Mouse (Mus musculus): ENCODE measurements around the gene Ints1. TPM values are rescaled to one million over a fixed set of nuclear protein-coding genes. Genes with fewer than 3 reads are reported as not detected.

Gene Ints1
- total and polyA plus RNA-seq, 2 experiments from 2014 or later: 22.4 to 119 TPM

- H3K4me1 ChIP-seq (ENCODE audit: insufficient read depth): peaks cover 10% of the 10 kb centered on the region
- DNase-seq (peak; percentile 92), ATAC-seq (peak; percentile 92)
- H3K9me3 ChIP-seq (ENCODE audit: low read length): no peaks in the 10 kb centered on the region
- WGBS: 1% methylated on average over 89 of the region's 92 CpGs
- peak within 1 kb of the TSS; percentile 100 for H3K4me2 ChIP-seq (ENCODE audit: low read depth)
- peak within 1 kb of the TSS; percentile 50; the same call in 1 of the 2 replicates for H3K27ac ChIP-seq (ENCODE audit: low read depth, low read length)
- no peaks in the 10 kb centered on the region for H3K27me3 ChIP-seq (ENCODE audit: insufficient read depth, low read length)
- TF ChIP-seq CTCF (IDR thresholded peaks at IDR 0.05; ENCODE audit: low read depth): peak; percentile 29; the same call in 1 of the 2 replicates
- H3K9ac ChIP-seq: peak within 1 kb of the TSS; percentile 68
- peak within 1 kb of the TSS; percentile 69 for H3K4me3 ChIP-seq (ENCODE audit: low read depth, low read length)
- no peaks in the 10 kb centered on the region for H3K36me3 ChIP-seq (ENCODE audit: insufficient read depth)
Measured at GRCm38 (mm10) chr5:139791227-139792158, 16.0 kb upstream of the Ints1 start, which contains the start of gene Mafk. TSS of gene Mafk (plus strand) at chr5:139791513.

- no peak overlapping the region for H3K4me3 ChIP-seq (ENCODE audit: low read depth, low read length)
- no peak overlapping the region for H3K9ac ChIP-seq
- no peak overlapping the region for H3K4me2 ChIP-seq (ENCODE audit: low read depth)
- H3K27me3 ChIP-seq (ENCODE audit: insufficient read depth, low read length): no peaks in the 10 kb centered on the region
- H3K36me3 ChIP-seq (ENCODE audit: insufficient read depth): no peaks in the 10 kb centered on the region
- DNase-seq (no peak), ATAC-seq (no peak)
- no peak overlapping the region for H3K27ac ChIP-seq (ENCODE audit: low read depth, low read length)
- no peak for TF ChIP-seq CTCF (IDR thresholded peaks at IDR 0.05; ENCODE audit: low read depth)
- 54% methylated on average over 4 of the region's 4 CpGs for WGBS
- H3K9me3 ChIP-seq (ENCODE audit: low read length): no peaks in the 10 kb centered on the region
- peaks cover 10% of the 10 kb centered on the region for H3K4me1 ChIP-seq (ENCODE audit: insufficient read depth)
Measured at GRCm38 (mm10) chr5:139789466-139789865, 14.0 kb upstream of the Ints1 start.

GRCm38 (mm10) chr5:139781406-139781805, 5.9 kb upstream of the Ints1 start:
- no peak overlapping the region for H3K4me2 ChIP-seq (ENCODE audit: low read depth)
- DNase-seq (no peak), ATAC-seq (no peak)
- H3K4me3 ChIP-seq (ENCODE audit: low read depth, low read length): no peak overlapping the region
- H3K9me3 ChIP-seq (ENCODE audit: low read length): no peaks in the 10 kb centered on the region
- H3K9ac ChIP-seq: no peak overlapping the region
- H3K27me3 ChIP-seq (ENCODE audit: insufficient read depth, low read length): no peaks in the 10 kb centered on the region
- H3K27ac ChIP-seq (ENCODE audit: low read depth, low read length): no peak overlapping the region
- H3K36me3 ChIP-seq (ENCODE audit: insufficient read depth): no peaks in the 10 kb centered on the region
- TF ChIP-seq CTCF (IDR thresholded peaks at IDR 0.05; ENCODE audit: low read depth): no peak
- 83% methylated on average over 8 of the region's 8 CpGs for WGBS
- no peaks in the 10 kb centered on the region for H3K4me1 ChIP-seq (ENCODE audit: insufficient read depth)

- Histone ChIP-seq H3K9ac (no peak overlapping the region), H3K36me3 (ENCODE audit: insufficient read depth) (peaks cover 19% of the 10 kb centered on the region), H3K4me1 (ENCODE audit: insufficient read depth) (no peaks in the 10 kb centered on the region), H3K9me3 (ENCODE audit: low read length) (no peaks in the 10 kb centered on the region), H3K27me3 (ENCODE audit: insufficient read depth, low read length) (no peaks in the 10 kb centered on the region), H3K4me3 (ENCODE audit: low read depth, low read length) (no peak overlapping the region), H3K4me2 (ENCODE audit: low read depth) (no peak overlapping the region), H3K27ac (ENCODE audit: low read depth, low read length) (no peak overlapping the region)
- no peak for DNase-seq
- TF ChIP-seq CTCF (IDR thresholded peaks at IDR 0.05; ENCODE audit: low read depth): no peak
- 81% methylated on average over 5 of the region's 5 CpGs for WGBS
- no peak for ATAC-seq
Measured at GRCm38 (mm10) chr5:139776966-139777365, 1.5 kb upstream of the Ints1 start.

- no peaks in the 10 kb centered on the region for H3K4me1 ChIP-seq (ENCODE audit: insufficient read depth)
- ATAC-seq: no peak
- no peak overlapping the region for H3K4me2 ChIP-seq (ENCODE audit: low read depth)
- over 99% methylated on average over 8 of the region's 8 CpGs for WGBS
- no peak for TF ChIP-seq CTCF (IDR thresholded peaks at IDR 0.05; ENCODE audit: low read depth)
- no peak overlapping the region for H3K27ac ChIP-seq (ENCODE audit: low read depth, low read length)
- H3K9me3 ChIP-seq (ENCODE audit: low read length): no peaks in the 10 kb centered on the region
- no peak overlapping the region for H3K4me3 ChIP-seq (ENCODE audit: low read depth, low read length)
- peaks cover 96% of the 10 kb centered on the region for H3K36me3 ChIP-seq (ENCODE audit: insufficient read depth)
- DNase-seq: no peak
- H3K9ac ChIP-seq: no peak overlapping the region
- no peaks in the 10 kb centered on the region for H3K27me3 ChIP-seq (ENCODE audit: insufficient read depth, low read length)
Measured at GRCm38 (mm10) chr5:139768216-139768615, 7.3 kb downstream of the Ints1 start.

- 73% methylated on average over 11 of the region's 11 CpGs for WGBS
- no peak for DNase-seq
Measured at GRCm38 (mm10) chr5:139764296-139764695, 11.2 kb downstream of the Ints1 start.

GRCm38 (mm10) chr5:139758096-139758495, 17.4 kb downstream of the Ints1 start:
- Histone ChIP-seq H3K36me3 (ENCODE audit: insufficient read depth) (peaks cover 96% of the 10 kb centered on the region), H3K4me2 (ENCODE audit: low read depth) (no peak overlapping the region), H3K9me3 (ENCODE audit: low read length) (no peaks in the 10 kb centered on the region), H3K27ac (ENCODE audit: low read depth, low read length) (no peak overlapping the region), H3K9ac (no peak overlapping the region), H3K4me3 (ENCODE audit: low read depth, low read length) (no peak overlapping the region), H3K27me3 (ENCODE audit: insufficient read depth, low read length) (no peaks in the 10 kb centered on the region), H3K4me1 (ENCODE audit: insufficient read depth) (no peaks in the 10 kb centered on the region)
- ATAC-seq (no peak), DNase-seq (no peak)
- WGBS: 82% methylated on average over 16 of the region's 16 CpGs
- TF ChIP-seq CTCF (IDR thresholded peaks at IDR 0.05; ENCODE audit: low read depth): no peak

More at GRCm38 (mm10) chr5:139764296-139764695, 11.2 kb downstream of the Ints1 start:
- H3K4me2 ChIP-seq (ENCODE audit: low read depth): no peak overlapping the region
- peaks cover 98% of the 10 kb centered on the region for H3K36me3 ChIP-seq (ENCODE audit: insufficient read depth)
- no peak overlapping the region for H3K27ac ChIP-seq (ENCODE audit: low read depth, low read length)
- no peak overlapping the region for H3K4me3 ChIP-seq (ENCODE audit: low read depth, low read length)
- no peaks in the 10 kb centered on the region for H3K9me3 ChIP-seq (ENCODE audit: low read length)
- peak; percentile 63 for TF ChIP-seq CTCF (IDR thresholded peaks at IDR 0.05; ENCODE audit: low read depth)
- ATAC-seq: no peak
- no peak overlapping the region for H3K9ac ChIP-seq
- H3K4me1 ChIP-seq (ENCODE audit: insufficient read depth): no peaks in the 10 kb centered on the region
- no peaks in the 10 kb centered on the region for H3K27me3 ChIP-seq (ENCODE audit: insufficient read depth, low read length)
